Mouse (Mus musculus) G1E-ER4 (cell line): ENCODE results near the gene Hccs. TPM values are rescaled to one million over a fixed set of nuclear protein-coding genes. Genes with fewer than 3 reads are reported as not detected.

Experiments
- GATA1 ChIP-seq: IDR thresholded peaks from one replicate; pipeline ENCODE4 v1.8.0; 2012; ENCODE audit warnings: low read length, inconsistent platforms
- polyA plus RNA-seq: library from polyadenylated mRNA; stranded (reverse); fragments of >175 nt; gene quantifications from 2 replicates; pipeline ENCODE4 v1.2.3, GENCODE M21; 2012

The Hccs gene
- polyA plus RNA-seq, 1 experiment = 12.8 TPM

DNA sequence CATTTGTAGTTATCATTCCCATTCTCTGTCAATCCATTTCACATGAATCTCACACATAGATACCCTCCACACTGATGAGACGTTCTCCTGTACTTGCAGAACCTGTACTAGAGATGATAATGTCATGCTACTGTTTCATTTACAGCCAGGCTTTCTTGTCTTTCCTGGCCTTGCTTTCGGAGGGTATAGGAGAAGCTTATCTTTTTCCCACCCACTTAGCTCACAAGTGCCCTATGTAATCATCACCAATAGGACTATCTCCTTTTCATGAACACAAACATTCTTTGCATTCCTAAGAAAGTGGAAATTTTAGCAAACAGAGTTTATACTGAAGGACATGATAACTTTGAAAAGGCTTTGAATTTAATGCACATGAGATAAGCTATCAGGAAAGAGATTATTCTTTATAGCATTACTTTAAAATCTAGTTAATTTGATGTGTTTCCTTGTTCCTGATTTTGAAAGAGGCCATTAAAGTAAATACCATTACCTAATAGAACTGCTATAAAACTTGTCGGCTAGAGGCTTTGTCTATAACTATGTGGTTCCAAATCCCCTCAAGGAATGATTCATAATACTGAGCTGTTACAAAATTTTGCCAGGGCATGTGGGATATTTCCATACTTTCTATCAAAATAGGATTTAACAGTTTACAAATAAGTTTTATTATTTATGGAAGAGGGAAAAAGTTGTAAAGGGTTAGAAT, 97.7 kb downstream of the Hccs start:
- TF ChIP-seq GATA1 = no peak

DNA sequence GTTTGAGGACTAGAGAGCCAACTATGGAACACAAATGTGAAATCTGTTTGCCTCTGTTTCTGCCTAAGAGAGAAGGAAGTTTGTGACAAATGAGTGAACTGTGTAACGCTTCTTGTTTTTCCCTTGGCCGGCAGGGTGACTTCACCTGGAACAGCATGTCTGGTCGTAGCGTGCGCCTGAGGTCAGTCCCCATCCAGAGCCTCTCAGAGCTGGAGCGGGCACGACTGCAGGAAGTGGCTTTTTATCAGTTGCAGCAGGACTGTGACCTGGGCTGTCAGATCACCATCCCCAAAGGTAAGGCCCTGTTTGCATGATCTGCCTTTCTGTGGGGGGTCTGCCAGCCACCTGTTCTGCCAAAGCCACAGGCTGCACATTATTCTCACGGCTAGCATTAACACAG, 100.1 kb downstream of the Hccs start:
- TF ChIP-seq GATA1 = no peak

DNA sequence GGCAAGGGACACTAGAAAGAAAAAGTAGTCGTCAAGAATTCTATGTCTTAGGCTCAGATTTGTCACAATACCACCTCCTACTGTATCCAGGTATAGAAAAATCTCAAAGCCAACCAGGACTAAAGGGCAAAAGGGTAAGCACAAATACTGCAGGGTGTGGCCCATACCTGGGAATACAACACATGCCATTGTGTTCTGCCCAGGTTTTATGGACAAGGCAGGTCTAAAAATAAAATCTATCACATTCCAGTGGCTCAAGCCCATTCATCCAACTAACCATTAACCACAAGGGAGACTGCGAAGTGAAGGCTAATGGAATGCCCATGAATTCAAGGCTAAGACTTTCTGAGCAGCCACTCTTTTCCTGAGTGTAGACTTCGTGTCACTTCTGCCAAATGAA, 110.2 kb downstream of the Hccs start:
- TF ChIP-seq GATA1 = no peak

Other genes starting within 250 kb of the Hccs start
- not detected in 2 replicates for gene Amelx, start 133.2 kb downstream of the Hccs start, polyA plus RNA-seq